Mouse (Mus musculus) bone marrow macrophage, adult 2 months (primary cell): ENCODE measurements around the gene Trim69. TPM values are rescaled to one million over a fixed set of nuclear protein-coding genes. Genes with fewer than 3 reads are reported as not detected.

Experiments used
- H3K27ac ChIP-seq: 2 replicates; pipeline ENCODE4 v1.5.1; 2012; ENCODE audit warnings: low read depth, low read length; ENCODE audit not compliant: insufficient read depth
- H3K4me1 ChIP-seq: 2 replicates; pipeline ENCODE4 v1.6.1; 2012; ENCODE audit warnings: low read length; ENCODE audit not compliant: control insufficient read depth, insufficient read depth
- H3K4me3 ChIP-seq: 2 replicates; pipeline ENCODE4 v1.5.1; 2012; ENCODE audit warnings: mild to moderate bottlenecking, low read length, moderate library complexity; ENCODE audit not compliant: insufficient read depth
- CTCF ChIP-seq: IDR thresholded peaks from 2 replicates; pipeline ENCODE4 v1.5.1; 2012; ENCODE audit warnings: low read depth, mild to moderate bottlenecking, low read length, moderate library complexity
- POLR2A ChIP-seq: IDR thresholded peaks from 2 replicates; pipeline ENCODE4 v1.6.1; 2012; ENCODE audit warnings: mild to moderate bottlenecking, low read depth, low read length, borderline replicate concordance
- polyA plus RNA-seq: library from polyadenylated mRNA; stranded (reverse); fragments of >200 nt; gene quantifications from 2 replicates; pipeline ENCODE4 v1.2.4, GENCODE M21; 2012; ENCODE audit not compliant: missing spikeins, insufficient read depth, insufficient read length

Trim69 gene
- polyA plus RNA-seq, 1 experiment, result not detected

DNA sequence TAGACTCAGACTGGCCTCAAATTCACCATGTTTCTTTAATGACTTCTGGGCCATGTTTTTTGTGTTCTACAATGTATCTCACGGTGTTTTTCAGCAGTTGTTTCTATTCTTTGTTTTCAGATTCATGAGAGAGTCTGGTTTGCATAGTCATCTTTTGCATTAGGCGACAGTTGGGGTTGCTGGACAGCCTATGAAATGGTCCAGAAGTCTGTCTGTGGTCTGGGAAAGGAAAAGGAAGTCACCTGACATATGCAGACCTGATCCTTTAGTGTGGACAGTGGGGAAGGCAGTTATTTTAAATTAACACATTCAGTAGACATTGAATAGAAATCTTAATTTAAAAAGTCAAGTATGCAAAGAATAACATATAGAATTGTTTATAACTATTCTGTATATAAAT is 2.0 kb downstream of the Trim69 start:
- Histone ChIP-seq H3K4me1 (peaks cover 42% of the 10 kb centered on the region), H3K27ac (peak overlapping the region; percentile 3; the same call in 1 of the 2 replicates), H3K4me3 (no peak overlapping the region)
- TF ChIP-seq POLR2A (no peak), CTCF (no peak)

DNA sequence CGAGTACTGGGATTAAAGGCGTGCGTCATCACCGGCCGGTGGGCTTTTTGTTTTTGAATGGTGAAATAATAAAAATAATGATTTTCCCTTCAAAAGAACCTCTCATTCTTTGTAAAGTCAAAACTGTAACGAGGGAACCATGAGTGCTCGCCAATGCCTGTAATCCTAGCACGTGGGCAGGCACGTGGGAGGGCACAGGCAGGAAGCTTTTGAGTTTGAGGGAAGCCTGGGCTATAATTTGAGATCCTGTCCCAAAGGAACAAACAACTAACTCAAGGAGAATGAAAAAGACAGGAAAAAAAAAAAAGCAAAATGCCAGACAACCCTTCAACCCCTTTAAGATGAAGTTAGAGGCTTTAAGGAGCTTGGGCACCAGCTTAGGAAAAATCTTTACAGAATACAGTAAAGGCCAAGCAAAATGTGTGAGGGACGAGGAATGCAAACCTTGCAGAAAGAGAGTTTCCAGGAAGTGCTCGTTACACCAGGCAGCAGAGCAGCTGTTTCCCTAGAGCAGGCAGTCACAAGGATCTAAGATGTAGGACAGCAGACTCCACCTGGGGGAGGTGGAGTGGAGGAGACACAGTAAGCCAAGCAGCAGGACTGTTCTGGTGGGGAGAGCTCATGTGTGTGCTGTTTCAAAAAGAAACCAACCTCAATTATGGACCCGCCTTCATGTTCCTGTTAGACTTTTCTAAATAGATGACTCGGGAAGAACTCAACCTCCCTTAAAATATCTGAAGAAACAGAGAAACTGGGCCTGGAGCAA is 3.1 kb downstream of the Trim69 start:
- Histone ChIP-seq H3K4me3 (peak overlapping the region; percentile 49), H3K27ac (peak overlapping the region; percentile 94), H3K4me1 (peaks cover 42% of the 10 kb centered on the region)
- TF ChIP-seq CTCF, result no peak

- Histone ChIP-seq H3K4me3 (peak overlapping the region; percentile 49), H3K27ac (peak overlapping the region; percentile 94), H3K4me1 (peaks cover 42% of the 10 kb centered on the region)
- TF ChIP-seq CTCF (no peak), POLR2A (no peak)
Measured at GRCm38 (mm10) chr2:122164293-122164692, 3.8 kb downstream of the Trim69 start.

GRCm38 (mm10) chr2:122171292-122171691 is 10.8 kb downstream of the Trim69 start:
- no peak overlapping the region for H3K4me3 ChIP-seq
- TF ChIP-seq POLR2A (no peak), CTCF (no peak)
- H3K27ac ChIP-seq, result no peak overlapping the region
- H3K4me1 ChIP-seq, result peaks cover 2% of the 10 kb centered on the region

GRCm38 (mm10) chr2:122172188-122172587 is 11.7 kb downstream of the Trim69 start:
- TF ChIP-seq POLR2A, result no peak
- no peaks in the 10 kb centered on the region for H3K4me1 ChIP-seq
- H3K4me3 ChIP-seq, result no peak overlapping the region
- no peak overlapping the region for H3K27ac ChIP-seq

GRCm38 (mm10) chr2:122180051-122180822 is 19.7 kb downstream of the Trim69 start:
- no peak overlapping the region for H3K27ac ChIP-seq
- no peak for TF ChIP-seq POLR2A
- H3K4me1 ChIP-seq, result peaks cover 14% of the 10 kb centered on the region
- no peak overlapping the region for H3K4me3 ChIP-seq

DNA sequence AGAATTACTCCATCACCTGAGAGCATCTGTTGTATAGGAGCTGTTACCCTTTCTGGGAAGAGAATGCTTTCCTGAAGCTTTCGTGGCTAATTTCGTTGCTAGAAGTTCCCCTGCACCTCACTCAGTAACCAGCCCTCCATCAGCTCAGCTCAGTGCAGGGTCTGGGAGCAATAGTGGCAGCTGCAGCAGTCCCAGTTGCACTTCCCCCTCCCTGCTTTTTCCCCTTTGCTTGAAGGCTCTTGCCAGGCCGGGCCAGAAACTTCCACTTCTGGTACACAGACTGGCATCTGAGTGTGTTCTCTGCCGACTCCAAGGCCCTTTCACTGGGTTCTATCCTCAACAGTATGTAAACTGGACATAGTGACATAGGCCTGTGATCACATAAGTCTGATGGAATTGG is 24.6 kb downstream of the Trim69 start:
- Histone ChIP-seq H3K27ac (no peak overlapping the region), H3K4me3 (no peak overlapping the region), H3K4me1 (peaks cover 16% of the 10 kb centered on the region)
- TF ChIP-seq CTCF, result no peak
- no peak for TF ChIP-seq POLR2A

- peaks cover 16% of the 10 kb centered on the region for H3K4me1 ChIP-seq
- no peak within 1 kb of the TSS for H3K4me3 ChIP-seq
- TF ChIP-seq POLR2A (no peak), CTCF (no peak)
- no peak within 1 kb of the TSS for H3K27ac ChIP-seq
Measured at GRCm38 (mm10) chr2:122186106-122186505, 25.6 kb downstream of the Trim69 start, which contains the start of the genes Patl2 and Terb2. TSS of gene Patl2 (minus strand) at chr2:122186189. TSS of gene Terb2 (plus strand) at chr2:122186272.

DNA sequence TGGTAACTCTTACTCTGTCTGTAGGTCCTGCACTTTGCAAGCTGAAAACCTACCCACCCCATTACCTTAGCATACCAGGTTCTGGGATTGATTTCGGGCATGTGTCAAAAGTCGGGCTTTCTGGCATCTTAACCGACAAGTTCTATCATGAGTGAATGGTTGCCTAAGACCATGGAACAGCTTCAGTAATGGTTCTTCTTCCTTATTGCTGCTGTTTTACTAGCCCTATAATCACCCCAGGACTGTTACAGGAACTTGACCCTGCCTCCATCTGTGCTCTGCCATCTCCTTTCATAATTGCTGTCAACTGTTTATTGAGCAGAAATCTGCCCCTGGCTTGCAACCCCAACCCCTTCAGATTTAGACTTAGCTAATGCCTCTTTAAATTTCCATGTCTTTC is 26.3 kb downstream of the Trim69 start:
- TF ChIP-seq CTCF, result no peak
- no peak for TF ChIP-seq POLR2A
- peaks cover 16% of the 10 kb centered on the region for H3K4me1 ChIP-seq
- no peak overlapping the region for H3K27ac ChIP-seq
- H3K4me3 ChIP-seq, result no peak overlapping the region

DNA sequence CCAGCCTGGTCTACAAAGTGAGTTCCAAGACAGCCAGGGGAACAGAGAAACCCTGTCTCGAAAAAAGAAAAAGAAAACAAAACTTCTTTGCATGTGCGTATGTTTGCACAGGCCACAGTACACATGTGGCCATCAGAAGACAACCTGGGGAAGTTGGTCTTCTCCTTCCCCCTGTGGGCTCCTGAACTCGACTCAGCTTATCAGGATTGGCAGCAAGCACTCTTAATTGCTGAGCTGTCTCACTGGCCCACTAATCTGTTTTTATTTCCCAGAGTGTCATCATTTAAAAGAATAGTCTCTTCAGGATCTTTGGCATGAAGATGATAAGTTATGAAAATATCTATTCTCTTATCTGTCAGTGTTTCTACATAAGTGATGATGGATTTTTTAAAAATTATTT is 31.3 kb downstream of the Trim69 start:
- no peak for TF ChIP-seq POLR2A
- no peak for TF ChIP-seq CTCF
- no peak overlapping the region for H3K4me3 ChIP-seq
- H3K27ac ChIP-seq, result no peak overlapping the region
- H3K4me1 ChIP-seq, result no peaks in the 10 kb centered on the region
